Comparison of ENCODE assay signal across 18 mouse cellular contexts in the genomic region with DNA sequence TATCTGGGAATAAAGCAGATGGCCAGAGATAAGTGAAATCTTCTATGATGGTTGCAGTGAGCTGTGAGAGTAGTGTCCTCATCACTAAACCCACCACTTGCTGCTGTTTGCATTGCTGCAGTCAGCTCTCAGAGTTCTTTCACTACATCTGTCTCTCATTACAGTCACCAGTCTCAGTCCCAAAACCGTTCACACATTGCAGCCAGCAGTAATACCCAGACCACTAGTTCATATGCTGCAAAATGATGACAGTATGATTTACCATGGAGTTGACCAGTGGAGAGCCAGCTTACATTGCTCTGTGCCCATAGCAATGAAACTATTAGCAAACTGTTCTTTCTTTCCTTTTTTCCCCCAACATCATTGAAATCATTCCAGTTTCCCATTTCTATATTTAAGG.
"Had no signal": no experiment of that assay in that cellular context is flagged by ENCODE, and none has a peak within 500 bp of the region (broad histone marks: within the 10 kb centered on the region; RNA-seq: fewer than 3 reads in every experiment).

No protein-coding gene starts in this region.

- H3K4me1 ChIP-seq: liver, embryonic 13.5 days; midbrain, embryonic 12.5 days; midbrain, embryonic 15.5 days; neural tube, embryonic 12.5 days; neural tube, embryonic 15.5 days had no signal

- H3K9me3 ChIP-seq: liver, embryonic 13.5 days; midbrain, embryonic 12.5 days; midbrain, embryonic 15.5 days; neural tube, embryonic 12.5 days; neural tube, embryonic 15.5 days had no signal

- H3K4me3 ChIP-seq: liver, embryonic 13.5 days; midbrain, embryonic 12.5 days; midbrain, embryonic 15.5 days; neural tube, embryonic 12.5 days; neural tube, embryonic 15.5 days had no signal

- DNase-seq: kidney, adult 18-20 months; kidney, adult 9 months; kidney, postnatal 14 days; kidney, postnatal 4 days; layer of hippocampus, adult 9-11 months; liver, embryonic 13.5 days; lung, adult 2 months; lung, postnatal 14 days; lung, postnatal 4 days; right cerebral cortex, adult 18-20 months; right cerebral cortex, postnatal 25 days; spleen, adult 18-20 months; thymus, adult 18-20 months; thymus, postnatal 36 days had no signal

- H3K36me3 ChIP-seq: liver, embryonic 13.5 days; midbrain, embryonic 12.5 days; midbrain, embryonic 15.5 days; neural tube, embryonic 12.5 days; neural tube, embryonic 15.5 days had no signal

- H3K27me3 ChIP-seq: liver, embryonic 13.5 days; midbrain, embryonic 12.5 days; midbrain, embryonic 15.5 days; neural tube, embryonic 12.5 days; neural tube, embryonic 15.5 days had no signal

- H3K27ac ChIP-seq: liver, embryonic 13.5 days; midbrain, embryonic 12.5 days; midbrain, embryonic 15.5 days; neural tube, embryonic 12.5 days; neural tube, embryonic 15.5 days had no signal
